Mouse (Mus musculus) bone marrow macrophage, adult 2 months (primary cell): Measurements from ENCODE around the gene Cers6.

Experiments used
- CTCF ChIP-seq: IDR thresholded peaks from 2 replicates; pipeline ENCODE4 v1.5.1; 2012; ENCODE audit warnings: low read depth, mild to moderate bottlenecking, low read length, moderate library complexity
- POLR2A ChIP-seq: IDR thresholded peaks from 2 replicates; pipeline ENCODE4 v1.6.1; 2012; ENCODE audit warnings: mild to moderate bottlenecking, low read depth, low read length, borderline replicate concordance

DNA sequence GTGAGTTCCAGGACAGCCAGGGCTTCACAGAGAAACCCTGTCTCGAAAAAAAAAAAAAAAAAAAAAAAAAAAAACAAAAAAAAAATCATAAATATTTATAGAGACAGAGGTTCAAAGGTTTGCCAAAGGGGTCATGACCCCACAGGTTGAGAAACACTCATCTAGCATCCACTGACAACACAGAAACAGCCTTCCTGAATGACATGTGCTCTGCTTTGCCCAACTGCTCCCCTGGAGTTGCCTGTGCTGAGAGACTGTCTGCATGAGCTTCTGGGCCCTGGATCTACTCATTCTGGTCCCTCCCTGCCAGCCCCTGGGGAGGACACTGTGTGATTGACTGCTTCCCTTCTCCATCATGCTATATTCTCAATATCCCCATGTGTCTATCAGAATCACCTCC, 190.4 kb downstream of the Cers6 start:
- no peak for TF ChIP-seq CTCF
- no peak for TF ChIP-seq POLR2A
